Mouse (Mus musculus) cerebellum, adult 2 months (tissue): ENCODE results near the gene 6030452D12Rik. TPM values are rescaled to one million over a fixed set of nuclear protein-coding genes. Genes with fewer than 3 reads are reported as not detected.

ENCODE experiments used
- DNase-seq, 2 experiments: peaks; one replicate each; pipeline ENCODE4 v3.0.0; 2021
- H3K27ac ChIP-seq: fragments of 200-500 bp; 2 replicates; pipeline ENCODE4 v1.5.1; 2012; ENCODE audit warnings: low read length, control low read depth, inconsistent platforms; ENCODE audit not compliant: insufficient read depth
- H3K27me3 ChIP-seq: fragments of 200-500 bp; 2 replicates; pipeline ENCODE4 v1.6.1; 2012; ENCODE audit warnings: inconsistent platforms, mild to moderate bottlenecking, low read length, moderate library complexity; ENCODE audit not compliant: control insufficient read depth, insufficient read depth
- H3K4me1 ChIP-seq: fragments of 200-500 bp; 2 replicates; pipeline ENCODE4 v1.6.1; 2011; ENCODE audit warnings: low read length; ENCODE audit not compliant: control insufficient read depth, insufficient read depth
- H3K4me3 ChIP-seq: fragments of 200-500 bp; replicated peaks from 2 replicates; pipeline ENCODE3; 2011; ENCODE audit warnings: mild to moderate bottlenecking, low read depth, low read length, control low read depth; ENCODE audit not compliant: insufficient read depth
- CTCF ChIP-seq: fragments of 200-500 bp; IDR thresholded peaks from 2 replicates; pipeline ENCODE4 v1.5.1; 2011; ENCODE audit warnings: low read depth, mild to moderate bottlenecking, control low read depth, low read length, moderate library complexity, borderline replicate concordance; ENCODE audit not compliant: insufficient read depth
- POLR2A ChIP-seq: fragments of 200-500 bp; IDR thresholded peaks from 2 replicates; pipeline ENCODE4 v1.6.1; 2011; ENCODE audit warnings: low read length, control low read depth, borderline replicate concordance; ENCODE audit not compliant: insufficient read depth
- WGBS: fragments of 180-500 bp; shearing (Covaris S2); methylation state at CpG from one replicate; pipeline ENCODE4 v1.1.7; 2018; 5-methylcytosine and 5-hydroxymethylcytosine counted together
- polyA plus RNA-seq: library from polyadenylated mRNA; depleted of rRNA; stranded (reverse); fragments of >200 nt; gene quantifications from 2 replicates; pipeline ENCODE4 v1.2.3, GENCODE M21; 2012; rRNA removed

The 6030452D12Rik gene
- not detected in 2 replicates for polyA plus RNA-seq

- no peak for DNase-seq
- Histone ChIP-seq H3K27ac (no peak within 1 kb of the TSS), H3K4me3 (no peak within 1 kb of the TSS), H3K4me1 (no peaks in the 10 kb centered on the region), H3K27me3 (no peaks in the 10 kb centered on the region)
- 78% methylated on average over 8 of the region's 8 CpGs for WGBS
- TF ChIP-seq POLR2A (no peak), CTCF (no peak)
Measured at GRCm38 (mm10) chr8:106500018-106500685, at the start of gene 6030452D12Rik. Gene 6030452D12Rik, plus strand, starts transcription at chr8:106500522.

GRCm38 (mm10) chr8:106451301-106452085 lies 48.8 kb upstream of the 6030452D12Rik start:
- TF ChIP-seq POLR2A (no peak), CTCF (no peak)
- DNase-seq: no peak
- Histone ChIP-seq H3K27me3 (no peaks in the 10 kb centered on the region), H3K4me3 (no peak overlapping the region), H3K27ac (no peak overlapping the region), H3K4me1 (no peaks in the 10 kb centered on the region)
- WGBS: 74% methylated on average over 6 of the region's 6 CpGs

DNA sequence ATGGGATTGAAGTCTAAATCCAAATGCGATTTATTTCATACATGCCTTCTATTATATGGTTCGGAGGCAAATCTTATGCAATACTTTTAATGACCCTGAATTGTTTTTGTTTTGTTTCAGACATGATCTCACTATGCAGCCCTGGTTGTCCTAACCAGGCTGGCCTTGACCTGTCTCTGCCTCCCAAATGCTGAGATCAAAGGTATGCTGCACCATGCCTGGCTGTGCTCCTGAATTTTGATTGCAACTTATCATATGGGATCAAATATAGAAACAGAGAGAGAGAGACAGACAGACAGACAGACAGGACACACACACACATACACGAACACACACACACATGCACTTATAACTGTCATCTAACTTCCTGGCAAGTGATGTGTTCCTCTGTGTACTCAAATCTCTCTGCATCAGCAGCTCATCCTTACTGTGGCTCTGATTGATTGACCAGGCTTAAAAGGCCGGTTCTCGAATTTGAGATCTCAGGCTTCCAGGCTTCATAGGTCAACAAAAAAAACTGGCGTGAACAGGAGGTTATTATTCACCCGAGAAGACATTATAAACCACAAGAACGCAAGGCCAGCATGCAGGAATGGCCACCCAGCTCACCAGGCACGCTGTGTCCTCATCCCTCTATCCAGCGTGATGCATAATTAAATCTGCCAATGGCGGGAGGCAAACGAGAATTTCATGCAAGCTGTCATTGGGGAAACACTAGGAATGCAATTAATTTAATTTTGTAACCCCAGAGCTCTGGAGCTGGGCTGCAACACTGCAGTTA lies 47.4 kb upstream of the 6030452D12Rik start:
- DNase-seq: no peak
- H3K4me3 ChIP-seq: no peak overlapping the region
- H3K27me3 ChIP-seq: no peaks in the 10 kb centered on the region
- no peak for TF ChIP-seq CTCF
- no peak for TF ChIP-seq POLR2A
- no peak overlapping the region for H3K27ac ChIP-seq
- 56% methylated on average over 12 of the region's 12 CpGs for WGBS
- H3K4me1 ChIP-seq: no peaks in the 10 kb centered on the region

GRCm38 (mm10) chr8:106454036-106454435 lies 46.3 kb upstream of the 6030452D12Rik start:
- no peak overlapping the region for H3K27ac ChIP-seq
- no peak for DNase-seq
- 78% methylated on average over 11 of the region's 11 CpGs for WGBS
- H3K4me1 ChIP-seq: no peaks in the 10 kb centered on the region
- no peak overlapping the region for H3K4me3 ChIP-seq
- H3K27me3 ChIP-seq: no peaks in the 10 kb centered on the region
- TF ChIP-seq POLR2A (no peak), CTCF (no peak)

DNA sequence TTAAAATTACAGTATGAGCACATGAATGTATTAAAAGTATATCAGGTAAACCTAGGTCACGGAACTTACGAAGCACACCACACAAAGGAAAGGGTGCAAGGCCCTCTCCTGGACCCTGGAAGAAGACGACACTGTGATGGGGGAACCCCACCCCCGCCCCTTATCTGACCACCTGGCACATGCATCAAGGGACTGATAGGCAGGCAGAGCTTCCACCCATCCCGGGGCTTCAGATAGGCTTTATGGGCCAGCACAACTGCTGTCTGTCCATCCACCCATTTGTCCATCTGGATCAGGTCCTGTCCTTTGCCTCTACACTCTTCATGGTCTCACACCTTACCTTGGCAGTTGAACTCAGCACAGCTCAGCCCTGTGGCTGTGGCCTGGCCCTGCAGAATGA lies 38.2 kb upstream of the 6030452D12Rik start:
- Histone ChIP-seq H3K27ac (no peak overlapping the region), H3K4me3 (no peak overlapping the region), H3K4me1 (no peaks in the 10 kb centered on the region), H3K27me3 (no peaks in the 10 kb centered on the region)
- 73% methylated on average over 5 of the region's 5 CpGs for WGBS
- no peak for DNase-seq
- TF ChIP-seq CTCF (no peak), POLR2A (no peak)

- no peaks in the 10 kb centered on the region for H3K27me3 ChIP-seq
- TF ChIP-seq POLR2A (no peak), CTCF (no peak)
- no peak overlapping the region for H3K4me3 ChIP-seq
- no peak overlapping the region for H3K27ac ChIP-seq
- no peaks in the 10 kb centered on the region for H3K4me1 ChIP-seq
- DNase-seq: no peak
- 60% methylated on average over 6 of the region's 6 CpGs for WGBS
Measured at GRCm38 (mm10) chr8:106463795-106464194, 36.5 kb upstream of the 6030452D12Rik start.

DNA sequence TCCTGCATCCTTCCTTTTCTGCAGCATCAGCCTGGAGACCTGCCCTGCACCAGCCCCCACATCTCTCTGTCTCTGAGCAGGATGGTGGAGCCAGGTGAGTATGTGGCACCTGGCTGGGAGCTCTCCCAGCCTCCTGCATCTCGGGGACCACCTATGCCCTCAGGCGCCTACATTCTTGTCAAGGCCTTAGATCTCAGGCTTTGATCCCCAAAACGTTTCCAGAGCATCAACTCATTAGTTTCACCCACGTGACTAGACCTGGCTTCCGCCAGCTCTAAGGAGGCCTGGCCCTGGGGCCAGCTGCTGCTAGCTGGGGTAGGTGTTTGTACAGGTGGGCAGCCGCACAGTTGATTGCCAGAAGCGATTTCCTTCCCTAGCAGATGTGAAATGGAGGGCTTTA lies 30.8 kb upstream of the 6030452D12Rik start:
- Histone ChIP-seq H3K4me1 (no peaks in the 10 kb centered on the region), H3K27me3 (no peaks in the 10 kb centered on the region), H3K27ac (no peak overlapping the region), H3K4me3 (no peak overlapping the region)
- no peak for DNase-seq
- no peak for TF ChIP-seq CTCF
- no peak for TF ChIP-seq POLR2A
- WGBS: 69% methylated on average over 7 of the region's 7 CpGs
